Mouse (Mus musculus) heart, adult 9 months (tissue): ENCODE data around the gene Zbtb32.

Source experiments
- DNase-seq, 2 experiments: peaks; one replicate each; pipeline ENCODE4 v3.0.0; 2022; ENCODE audit warnings: low spot score in 2 of 2

Gene Zbtb32

GRCm38 (mm10) chr7:30600651-30601050 is 1.9 kb upstream of the Zbtb32 start:
- DNase-seq = no peak

GRCm38 (mm10) chr7:30599933-30600353 is 1.2 kb upstream of the Zbtb32 start:
- peak; percentile 74 to 81 for DNase-seq

GRCm38 (mm10) chr7:30596811-30597210 is 1.9 kb downstream of the Zbtb32 start:
- DNase-seq = no peak

GRCm38 (mm10) chr7:30596093-30596492 is 2.6 kb downstream of the Zbtb32 start:
- no peak for DNase-seq

GRCm38 (mm10) chr7:30594510-30595024 is 4.1 kb downstream of the Zbtb32 start:
- no peak for DNase-seq

GRCm38 (mm10) chr7:30593579-30594509 is 4.9 kb downstream of the Zbtb32 start:
- DNase-seq = no peak

GRCm38 (mm10) chr7:30592772-30593423 is 5.8 kb downstream of the Zbtb32 start:
- no peak for DNase-seq

- no peak for DNase-seq
Observed at GRCm38 (mm10) chr7:30591605-30591951, 7.1 kb downstream of the Zbtb32 start.

- DNase-seq = no peak
Observed at GRCm38 (mm10) chr7:30590927-30591604, 7.6 kb downstream of the Zbtb32 start.

GRCm38 (mm10) chr7:30589435-30590301 is 9.0 kb downstream of the Zbtb32 start:
- peak; percentile 77 to 84 for DNase-seq

GRCm38 (mm10) chr7:30588676-30589434 is 9.9 kb downstream of the Zbtb32 start, which contains the start of gene Kmt2b:
TSS of gene Kmt2b (minus strand) at chr7:30588726.
- peak; percentile 98 for DNase-seq

- DNase-seq = peak in 1 of 2 experiments; percentile 38
Observed at GRCm38 (mm10) chr7:30587842-30588667, 10.7 kb downstream of the Zbtb32 start.

GRCm38 (mm10) chr7:30586455-30587020 is 12.2 kb downstream of the Zbtb32 start:
- no peak for DNase-seq

- DNase-seq = no peak
Observed at GRCm38 (mm10) chr7:30585170-30585569, 13.5 kb downstream of the Zbtb32 start.

- no peak for DNase-seq
Observed at GRCm38 (mm10) chr7:30584339-30584738, 14.4 kb downstream of the Zbtb32 start.

- no peak for DNase-seq
Observed at GRCm38 (mm10) chr7:30581547-30581946, 17.2 kb downstream of the Zbtb32 start.

- DNase-seq = no peak
Observed at GRCm38 (mm10) chr7:30579950-30580349, 18.8 kb downstream of the Zbtb32 start.

- DNase-seq = peak; percentile 62 to 66
Observed at GRCm38 (mm10) chr7:30572969-30573368, 25.7 kb downstream of the Zbtb32 start.

- DNase-seq = no peak
Observed at GRCm38 (mm10) chr7:30572389-30572788, 26.3 kb downstream of the Zbtb32 start.
